Mouse (Mus musculus) lung, postnatal 0 days (tissue): ENCODE measurements at regions not wholly inside any gene's neighbourhood (a gene's known extent, or its start where the extent isn't known, plus 50 kb on each side); places are given as distances from the start of the nearest gene placed in this dataset.

Source experiments
- CTCF ChIP-seq: IDR thresholded peaks from 2 replicates; pipeline ENCODE4 v1.5.1; 2016; ENCODE audit warnings: antibody characterized with exemption, mild to moderate bottlenecking
- EP300 ChIP-seq: IDR thresholded peaks from 2 replicates; pipeline ENCODE4 v1.6.1; 2016; ENCODE audit warnings: antibody characterized with exemption, mild to moderate bottlenecking, control low read depth

DNA sequence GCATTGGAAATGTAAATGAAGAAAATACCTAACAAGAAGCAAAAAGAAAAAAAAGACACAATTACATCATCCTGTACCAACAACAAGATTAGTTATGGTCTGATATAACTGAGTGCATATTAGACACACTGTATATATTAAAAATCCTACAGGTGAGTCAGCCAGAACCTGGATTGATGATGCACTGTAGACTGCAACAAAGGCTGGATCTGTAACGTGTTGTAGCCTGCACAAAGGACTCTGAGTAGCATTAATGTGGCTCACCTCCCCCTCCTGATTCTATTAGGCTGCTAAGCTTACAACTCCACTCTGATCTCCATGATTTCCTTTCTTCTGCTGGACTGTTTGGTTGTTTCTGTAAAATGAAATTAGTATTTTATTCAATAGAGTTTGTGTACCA, 1383.4 kb downstream of the Defb40 start:
- TF ChIP-seq EP300 (no peak), CTCF (no peak)
